Mouse (Mus musculus) C2C12 (cell line): Measurements from ENCODE around the gene Pabpn1l.

ENCODE experiments used
- CTCF ChIP-seq: IDR thresholded peaks from one replicate; pipeline ENCODE4 v1.5.1; 2011; ENCODE audit not compliant: control insufficient read depth, insufficient read depth, insufficient read length
- MAX ChIP-seq: IDR thresholded peaks from one replicate; pipeline ENCODE4 v1.6.1; 2011; ENCODE audit warnings: mild to moderate bottlenecking, control low read depth
- MYOD1 ChIP-seq: IDR thresholded peaks from one replicate; pipeline ENCODE4 v1.6.1; 2011; ENCODE audit warnings: low read depth; ENCODE audit not compliant: control insufficient read depth, insufficient read length
- USF1 ChIP-seq: IDR thresholded peaks from one replicate; pipeline ENCODE4 v1.6.1; 2011; ENCODE audit warnings: low read depth, mild to moderate bottlenecking, control low read depth, moderate library complexity

DNA sequence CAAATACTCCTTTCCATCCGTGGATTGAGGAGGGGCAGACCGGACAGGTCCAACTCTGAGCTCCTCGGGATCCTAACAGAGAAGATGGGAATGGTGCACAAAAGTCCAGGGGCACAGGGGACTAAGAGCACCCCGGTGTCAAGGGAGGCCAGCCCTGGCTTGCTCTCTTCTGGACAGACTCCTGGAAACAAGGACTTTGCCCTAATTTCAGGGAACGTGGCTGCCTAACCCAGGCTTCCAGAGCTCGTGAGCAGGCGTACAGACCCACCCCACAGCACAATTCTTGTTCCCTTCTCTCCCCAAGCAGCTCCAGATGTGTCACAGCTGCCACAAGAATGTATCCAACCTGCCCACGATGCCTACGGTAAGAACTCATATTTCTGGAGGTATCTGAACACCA lies 3.3 kb upstream of the Pabpn1l start:
- no peak for TF ChIP-seq CTCF
- no peak for TF ChIP-seq USF1
- no peak for TF ChIP-seq MAX
- TF ChIP-seq MYOD1: no peak
